Mouse (Mus musculus) gastrocnemius, adult 2 months (tissue): ENCODE results near the gene Ptpn12. TPM values are rescaled to one million over a fixed set of nuclear protein-coding genes. Genes with fewer than 3 reads are reported as not detected.

Experiments used
- DNase-seq: peaks from one replicate; pipeline ENCODE4 v3.0.0; 2022
- H3K27ac ChIP-seq: fragments of 200-600 bp; 2 replicates; pipeline ENCODE4 v1.8.1; 2022; ENCODE audit warnings: mild to moderate bottlenecking
- H3K4me3 ChIP-seq: fragments of 200-600 bp; 2 replicates; pipeline ENCODE4 v1.8.1; 2022; ENCODE audit warnings: mild to moderate bottlenecking, moderate library complexity
- CTCF ChIP-seq: fragments of 200-600 bp; IDR thresholded peaks from 2 replicates; pipeline ENCODE4 v1.8.1; 2022; ENCODE audit warnings: antibody characterized with exemption, mild to moderate bottlenecking, moderate library complexity
- intact Hi-C: fragments of 180-260 bp; cut with DNase I; formaldehyde crosslinking; loops from one replicate; pipeline ENCODE4 v1.15.1; 2025
- long read RNA-seq, 2 experiments: library from polyadenylated mRNA; stranded (forward); transcript quantifications; one replicate each; pipeline ENCODE4 v2.0.0; 2021
- total RNA-seq, 2 experiments: library from RNA; stranded (reverse); gene quantifications; 2 replicates each; pipeline ENCODE4 v1.2.3; 2021

Ptpn12 gene
- 10 to 100 TPM; 10.9 to 17.0 TPM for total RNA-seq
- long read RNA-seq, experiment 1, partial matches to known transcripts = 0 of 2 reads
- long read RNA-seq, experiment 1, other reads (novel, unspliced or antisense) = 1 of 2 reads
- long read RNA-seq, experiment 2, partial matches to known transcripts = 1 of 1 reads
- long read RNA-seq, experiment 2, other reads (novel, unspliced or antisense) = 0 of 1 reads

DNA sequence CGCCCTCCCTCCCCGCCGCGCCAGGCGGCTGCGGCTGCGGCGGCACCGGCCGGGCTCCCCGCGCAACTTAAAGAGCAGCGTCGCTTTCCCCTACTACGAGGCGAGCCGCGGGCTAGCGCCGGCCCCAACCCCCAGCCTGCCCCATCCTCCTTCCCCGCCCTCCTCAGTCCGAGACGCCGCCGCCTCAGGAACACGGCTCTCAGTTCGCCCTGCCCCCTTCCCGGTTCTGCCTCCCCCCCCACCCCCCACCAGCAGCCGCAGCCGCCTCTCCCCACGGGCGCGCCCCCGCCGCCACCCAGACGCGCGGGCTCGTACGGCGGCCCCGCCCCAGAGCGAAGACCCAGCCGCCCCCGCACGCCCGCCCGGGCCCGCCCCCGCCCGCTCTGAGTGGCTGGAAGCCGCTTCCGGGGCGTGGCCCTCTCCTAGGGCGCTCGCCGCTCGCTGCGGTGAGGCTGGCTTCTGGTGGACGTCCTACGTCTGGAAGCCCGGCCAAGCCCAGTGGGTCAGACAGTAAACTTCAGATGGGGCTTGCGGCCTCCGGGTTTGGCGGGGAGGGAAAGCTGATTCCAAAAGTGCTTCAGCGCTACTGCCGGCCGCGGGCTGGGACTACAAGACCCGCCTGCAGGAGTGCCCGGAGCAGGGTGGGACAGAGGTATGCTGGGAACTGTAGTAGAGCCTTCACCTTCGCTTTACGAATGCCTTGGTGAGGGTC is at the start of gene Ptpn12:
Gene Ptpn12, minus strand, starts transcription at position 92 of the 712 bp plus-strand sequence.
- peak; percentile 57 for TF ChIP-seq CTCF
- intact Hi-C loops = loop anchor here (2.0 to 5.0 kb wide), 3 partner anchors 83 to 174 kb away; partner anchors contain the start of genes Phtf2 and Tmem60
- peak within 1 kb of the TSS; percentile 98 for H3K4me3 ChIP-seq
- DNase-seq = peak; percentile 99
- peak within 1 kb of the TSS; percentile 97 for H3K27ac ChIP-seq

- H3K27ac ChIP-seq = no peak overlapping the region
- DNase-seq = no peak
- no peak overlapping the region for H3K4me3 ChIP-seq
- TF ChIP-seq CTCF = no peak
- intact Hi-C loops = no loop called here
These were observed 35.5 kb upstream of the Ptpn12 start for GRCm38 (mm10) chr5:21091179-21091578.

DNA sequence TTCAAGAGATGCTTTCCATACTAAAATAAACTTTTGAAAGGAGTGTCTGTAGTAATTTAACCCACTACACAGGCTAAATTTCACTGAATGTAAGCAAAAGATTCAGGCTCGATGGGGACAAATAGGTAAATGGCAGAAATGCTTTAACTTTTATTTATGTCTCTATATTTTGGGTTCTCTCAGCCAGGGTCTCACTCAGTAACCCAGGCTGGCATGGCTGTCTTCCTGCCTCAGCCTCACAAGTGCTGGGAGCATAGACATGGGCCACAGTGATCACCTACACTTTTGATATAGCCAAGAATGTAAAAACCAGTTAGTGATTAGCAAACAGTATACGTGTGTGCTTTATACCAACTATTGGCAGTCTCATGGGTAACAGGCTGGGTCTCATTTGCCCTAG is 1.5 kb upstream of the Ptpn12 start:
- Histone ChIP-seq H3K4me3 (peak overlapping the region; percentile 98), H3K27ac (peak overlapping the region; percentile 97)
- DNase-seq = no peak
- intact Hi-C loops = loop anchor here (5.0 kb wide), 1 partner anchor 175 kb away; the partner anchor contains the start of genes Phtf2 and Tmem60
- TF ChIP-seq CTCF = no peak

GRCm38 (mm10) chr5:21056595-21056994 is 884 bp upstream of the Ptpn12 start:
- Histone ChIP-seq H3K4me3 (peak overlapping the region; percentile 98), H3K27ac (peak overlapping the region; percentile 97)
- DNase-seq = no peak
- intact Hi-C loops = loop anchor here (5.0 kb wide), 1 partner anchor 174 kb away; the partner anchor contains the start of genes Phtf2 and Tmem60
- TF ChIP-seq CTCF = no peak

DNA sequence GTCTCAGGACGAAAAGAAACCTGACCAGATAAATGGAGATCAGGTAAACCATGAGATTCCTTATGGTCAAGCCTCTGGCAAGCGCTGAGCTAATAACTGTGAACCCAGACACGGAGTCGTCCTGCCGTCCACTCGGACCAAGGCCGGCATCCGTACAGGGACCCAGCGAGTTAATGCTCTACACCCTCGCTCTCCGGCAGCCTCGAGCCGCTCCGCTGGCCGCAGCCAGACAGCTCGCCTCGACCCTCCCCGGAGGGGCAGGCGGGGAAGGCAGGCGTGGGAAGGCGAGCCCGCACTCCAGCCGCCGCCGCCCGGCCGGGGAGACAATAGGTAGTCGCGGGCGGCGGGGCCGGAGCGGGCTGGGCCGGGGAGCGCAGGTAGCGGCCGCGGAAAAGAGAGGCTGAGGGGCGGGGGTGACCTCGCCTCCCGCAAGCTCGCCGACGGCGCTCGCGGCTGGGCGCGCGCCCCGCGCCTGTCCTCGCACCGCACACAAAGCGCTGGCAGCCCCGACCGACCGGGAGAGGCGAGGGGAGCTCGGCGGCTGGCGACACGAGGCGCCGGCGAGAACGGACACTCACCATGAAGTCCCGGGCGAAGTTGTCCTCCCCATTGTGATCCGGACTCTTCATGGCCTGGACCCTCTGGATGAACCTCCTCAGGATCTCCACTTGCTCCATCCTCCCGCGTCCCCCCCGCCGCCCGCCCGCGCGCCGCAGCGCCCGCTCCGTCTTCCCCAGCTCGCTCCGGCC is 466 bp downstream of the Ptpn12 start:
- Histone ChIP-seq H3K27ac (peak overlapping the region; percentile 97), H3K4me3 (peak overlapping the region; percentile 98)
- peak; percentile 64 for DNase-seq
- intact Hi-C loops = loop anchor here (2.0 to 5.0 kb wide), 3 partner anchors 84 to 173 kb away; partner anchors contain the start of genes Phtf2 and Tmem60
- no peak for TF ChIP-seq CTCF

DNA sequence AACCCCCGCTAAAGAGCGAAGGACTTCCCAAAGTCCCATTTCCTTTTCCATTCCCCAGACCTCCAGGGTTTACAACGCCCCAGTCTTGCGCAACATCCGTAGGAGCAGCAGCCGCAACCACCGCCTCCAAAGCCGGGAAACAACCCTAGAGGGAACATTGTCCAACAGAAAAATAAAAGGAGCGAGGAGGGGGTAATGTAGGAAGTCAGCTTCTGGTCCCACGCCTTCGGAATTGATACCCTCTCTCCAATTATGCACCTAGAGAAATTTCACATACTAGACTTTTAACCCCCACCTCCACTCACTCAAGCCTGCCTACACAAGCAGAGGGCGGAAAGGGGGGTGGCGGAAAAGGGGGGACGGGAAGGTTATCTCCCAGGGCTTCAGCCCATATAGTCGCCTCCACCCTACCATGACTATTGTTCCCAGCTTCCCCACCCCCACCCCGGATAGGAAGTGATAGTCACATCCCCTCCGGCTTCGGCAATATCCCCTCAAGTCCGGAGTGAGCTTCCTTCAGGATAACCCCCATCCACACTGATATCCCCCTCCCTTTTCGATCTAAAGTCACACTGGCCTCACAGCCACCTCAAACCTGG is 1.1 kb downstream of the Ptpn12 start:
- DNase-seq = peak; percentile 86
- Histone ChIP-seq H3K27ac (peak overlapping the region; percentile 97), H3K4me3 (peak overlapping the region; percentile 98)
- intact Hi-C loops = loop anchor here (2.0 to 5.0 kb wide), 4 partner anchors 37 to 172 kb away; partner anchors contain the start of genes Phtf2 and Tmem60
- 0 out of 2 replicates have a peak, but pooled peaks have one; percentile 5 for TF ChIP-seq CTCF

GRCm38 (mm10) chr5:21053571-21054307 is 2.0 kb downstream of the Ptpn12 start:
- no peak for TF ChIP-seq CTCF
- Histone ChIP-seq H3K27ac (peak overlapping the region; percentile 97), H3K4me3 (peak overlapping the region; percentile 98)
- no peak for DNase-seq
- intact Hi-C loops = loop anchor here (2.0 to 5.0 kb wide), 3 partner anchors 36 to 103 kb away; no protein-coding TSS in a partner anchor

DNA sequence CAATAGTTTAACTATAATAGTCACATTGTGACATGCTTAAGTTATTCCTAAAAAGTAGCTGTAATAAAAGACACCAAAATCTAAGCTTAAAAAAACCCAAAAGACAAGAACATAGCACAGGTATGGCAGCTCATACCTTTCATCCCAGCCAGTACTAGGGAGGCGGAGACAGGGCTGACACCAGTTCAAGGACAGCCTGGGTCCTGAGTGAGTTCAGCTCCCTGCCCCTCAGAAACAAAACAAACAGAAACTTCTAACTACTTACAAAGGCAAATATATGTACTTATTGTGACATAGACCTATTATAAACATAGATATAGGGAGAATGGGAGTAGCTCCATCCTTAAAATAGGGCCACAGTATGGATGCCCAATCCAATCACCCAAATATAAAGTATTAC is 3.2 kb downstream of the Ptpn12 start:
- no peak for TF ChIP-seq CTCF
- no peak overlapping the region for H3K4me3 ChIP-seq
- H3K27ac ChIP-seq = no peak overlapping the region
- intact Hi-C loops = loop anchor here (5.0 kb wide), 1 partner anchor 35 kb away; no protein-coding TSS in a partner anchor
- no peak for DNase-seq

DNA sequence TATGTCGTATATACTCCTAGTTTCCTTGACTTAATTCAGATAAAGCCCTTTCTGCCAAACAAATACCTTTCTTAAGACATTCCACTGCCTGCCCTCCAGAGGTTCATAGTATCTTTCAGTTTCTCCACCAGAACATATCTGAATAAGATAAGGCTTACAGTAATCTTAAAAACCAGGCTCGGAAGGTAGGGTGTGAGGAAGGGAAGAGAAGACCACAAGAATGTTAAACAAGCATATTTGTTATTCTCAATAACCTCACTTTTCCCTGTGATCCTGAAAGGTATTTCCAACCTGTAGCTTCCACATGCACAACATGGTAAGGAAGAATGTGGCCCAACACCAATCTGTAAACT is 5.0 kb downstream of the Ptpn12 start:
- H3K4me3 ChIP-seq = no peak overlapping the region
- no peak for TF ChIP-seq CTCF
- intact Hi-C loops = loop anchor here (5.0 kb wide), 1 partner anchor 33 kb away; no protein-coding TSS in a partner anchor
- no peak for DNase-seq
- H3K27ac ChIP-seq = no peak overlapping the region

DNA sequence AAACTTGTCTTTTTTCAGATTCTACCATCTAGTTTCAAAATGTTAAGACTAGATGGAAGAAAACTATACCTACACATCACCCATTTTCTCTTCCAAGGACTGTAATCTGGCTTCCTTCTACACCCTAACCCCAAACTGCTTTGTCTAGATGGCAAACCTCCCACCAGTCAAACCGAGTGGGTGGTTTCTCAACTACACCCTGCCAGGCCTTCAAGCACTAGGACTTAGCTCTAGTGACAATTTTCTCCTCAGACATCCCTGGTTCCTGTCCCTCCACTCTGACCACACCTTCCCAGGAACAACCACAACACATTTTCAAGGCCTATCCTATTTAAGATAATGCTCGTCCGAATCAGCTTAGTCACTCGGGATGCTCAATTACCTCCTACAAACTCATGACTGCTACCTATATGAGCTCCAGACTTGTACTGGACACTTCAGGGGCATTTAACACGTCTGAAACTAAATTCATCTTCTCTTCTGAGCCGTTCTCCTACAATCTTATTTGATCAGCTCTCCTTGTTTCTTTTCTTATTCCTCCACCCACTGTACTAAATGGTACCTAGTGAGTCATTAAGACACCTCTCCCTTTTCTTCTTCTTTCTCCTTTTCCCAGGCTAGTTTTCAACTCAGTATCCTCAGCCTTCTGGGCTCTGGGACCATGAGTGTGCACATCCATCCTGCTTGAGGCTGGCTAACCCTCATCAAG is 5.5 kb downstream of the Ptpn12 start:
- TF ChIP-seq CTCF = no peak
- peak overlapping the region; percentile 17; the same call in 1 of the 2 replicates for H3K27ac ChIP-seq
- no peak overlapping the region for H3K4me3 ChIP-seq
- intact Hi-C loops = loop anchor here (5.0 kb wide), 1 partner anchor 33 kb away; no protein-coding TSS in a partner anchor
- DNase-seq = no peak

DNA sequence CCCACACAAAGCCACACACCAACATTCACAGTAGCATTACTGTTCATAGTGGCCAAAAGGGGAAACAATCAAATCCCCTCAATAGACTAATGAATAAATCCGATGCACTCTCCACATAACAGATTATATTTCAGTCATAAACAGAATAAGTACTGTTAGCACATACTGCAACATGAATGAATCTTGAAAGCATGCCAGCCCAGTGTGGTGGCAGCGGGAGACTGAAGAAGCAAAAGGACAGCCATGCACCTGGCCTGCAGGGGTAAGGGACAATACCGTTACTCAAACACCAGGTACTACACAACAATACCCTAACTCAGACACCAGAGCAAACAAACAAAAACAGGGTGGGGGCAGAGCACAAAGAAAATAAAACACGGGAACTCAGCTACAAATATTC is 6.7 kb downstream of the Ptpn12 start:
- TF ChIP-seq CTCF = no peak
- Histone ChIP-seq H3K27ac (no peak overlapping the region), H3K4me3 (no peak overlapping the region)
- intact Hi-C loops = no loop called here
- DNase-seq = no peak
